Mouse (Mus musculus) mouse embryonic stem cell (cell line): Measurements from ENCODE around the gene Rtp3.

Experiments used
- in situ Hi-C, 2 experiments: fragments of 300-500 bp; cut with MboI; formaldehyde crosslinking; loops; 1 replicate in 1 of 2; 3 replicates in 1 of 2; pipeline ENCODE4 v1.14.3; 2019 to 2020; ENCODE audit warnings: low sequenced_read_pairs in 2 of 2, low pct_unique_long_range_greater_than_20kb in 1 of 2, mixed read lengths in 1 of 2; ENCODE audit not compliant: unreplicated experiment in 1 of 2

Gene Rtp3

GRCm38 (mm10) chr9:110950109-110950508 lies 40.3 kb downstream of the Rtp3 start:
- in situ Hi-C loops, result no loop called here

- in situ Hi-C loops, result no loop called here
Measured at GRCm38 (mm10) chr9:110948813-110949310, 41.5 kb downstream of the Rtp3 start.

GRCm38 (mm10) chr9:110947900-110948299 lies 42.5 kb downstream of the Rtp3 start:
- in situ Hi-C loops, result no loop called here

- in situ Hi-C loops, result no loop called here
Measured at GRCm38 (mm10) chr9:110947261-110947661, 43.1 kb downstream of the Rtp3 start.

- in situ Hi-C loops, result no loop called here
Measured at GRCm38 (mm10) chr9:110946548-110947044, 43.8 kb downstream of the Rtp3 start.

- in situ Hi-C loops, result no loop called here
Measured at GRCm38 (mm10) chr9:110945926-110946325, 44.5 kb downstream of the Rtp3 start, which contains the start of gene Tdgf1. Tdgf1 (minus strand) TSS chr9:110946158.

GRCm38 (mm10) chr9:110945343-110945742 lies 45.0 kb downstream of the Rtp3 start:
- in situ Hi-C loops, result no loop called here

- in situ Hi-C loops, result no loop called here
Measured at GRCm38 (mm10) chr9:110944265-110944664, 46.1 kb downstream of the Rtp3 start.

GRCm38 (mm10) chr9:110937506-110938490 lies 52.6 kb downstream of the Rtp3 start:
- in situ Hi-C loops, result no loop called here

- in situ Hi-C loops, result no loop called here
Measured at GRCm38 (mm10) chr9:110935941-110936340, 54.4 kb downstream of the Rtp3 start.
